Mouse (Mus musculus) inflammation-experienced regulatory T-cells, adult 6 months (primary cell): Measurements from ENCODE around the gene Opn4. TPM values are rescaled to one million over a fixed set of nuclear protein-coding genes. Genes with fewer than 3 reads are reported as not detected.

Source experiments
- ATAC-seq: one replicate; pipeline ENCODE4 v1.8.0; 2017
- polyA plus RNA-seq, 3 experiments: library from polyadenylated mRNA; unstranded; fragments of 100-300 nt; shearing (Covaris generic); gene quantifications; one replicate each; pipeline ENCODE4 v1.2.1; 2017

The Opn4 gene
- not detected for polyA plus RNA-seq

DNA sequence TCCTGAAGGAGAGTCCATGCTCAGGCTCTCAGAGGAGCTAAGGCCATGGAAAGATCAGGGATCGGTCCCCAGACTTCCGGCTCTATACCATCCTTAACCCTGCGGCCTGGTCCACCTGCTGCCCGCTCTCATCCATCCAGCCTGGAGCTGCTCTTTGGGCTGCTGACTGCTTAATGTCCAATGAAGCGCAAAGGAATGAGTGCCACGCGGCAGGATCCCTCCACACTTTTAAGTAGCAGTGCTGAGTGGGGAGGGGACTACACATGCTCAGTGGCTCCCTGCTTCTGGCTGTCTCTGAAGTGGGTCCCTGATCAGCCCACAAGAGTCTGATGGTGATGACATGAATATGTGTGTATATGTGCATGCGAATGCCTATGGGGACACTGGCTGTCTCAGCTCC lies at the start of gene Opn4:
TSS of gene Opn4 (minus strand) at position 202 of the 400 bp plus-strand sequence.
- ATAC-seq, result no peak

DNA sequence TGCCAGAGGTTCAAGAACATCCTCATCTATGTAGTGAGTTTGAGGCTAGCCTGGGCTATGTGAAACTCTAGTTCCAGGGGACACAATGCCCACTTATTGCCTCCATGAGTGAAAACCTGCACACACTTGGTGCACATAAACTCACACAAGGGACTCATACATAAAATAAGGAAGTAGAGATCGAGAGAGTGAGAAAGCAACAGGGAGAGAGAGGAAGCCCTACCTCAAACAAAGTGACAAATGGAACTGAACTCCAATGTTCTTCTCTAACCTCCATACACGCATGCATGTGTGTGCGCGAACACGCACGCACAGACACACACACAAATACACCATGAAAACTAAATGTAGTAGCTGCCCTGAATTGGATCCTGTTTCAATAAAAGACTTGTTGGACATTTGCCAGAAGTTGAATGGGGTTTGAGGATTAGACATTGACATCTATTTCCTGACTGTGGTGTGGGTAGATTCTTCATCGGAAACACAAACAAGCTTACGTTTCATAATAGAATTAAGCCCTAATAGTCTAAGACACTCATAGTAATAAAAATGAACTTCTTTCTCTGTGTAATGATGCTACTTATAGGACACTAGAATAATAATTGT lies 48.0 kb upstream of the Opn4 start:
- no peak for ATAC-seq

DNA sequence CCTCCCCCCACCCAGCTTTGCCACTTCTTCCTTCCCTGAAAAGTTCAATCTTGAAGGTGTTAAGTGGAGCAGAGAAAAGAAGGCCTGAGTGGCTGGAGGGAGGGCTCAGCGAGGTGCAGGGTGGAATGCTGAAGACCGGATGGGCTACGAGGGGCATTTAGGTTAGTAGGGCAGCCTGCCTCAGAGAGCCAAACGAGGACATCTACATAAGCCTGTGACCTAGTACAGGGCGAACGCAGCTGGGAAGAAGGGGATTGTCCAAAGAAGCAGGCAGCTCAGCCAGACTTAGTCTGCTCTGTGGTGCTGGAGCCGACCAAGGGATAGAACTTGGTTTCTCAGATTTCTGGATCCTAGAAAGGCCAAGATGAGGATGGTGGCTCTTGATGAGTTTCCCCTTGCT lies 44.2 kb upstream of the Opn4 start:
- ATAC-seq, result no peak

DNA sequence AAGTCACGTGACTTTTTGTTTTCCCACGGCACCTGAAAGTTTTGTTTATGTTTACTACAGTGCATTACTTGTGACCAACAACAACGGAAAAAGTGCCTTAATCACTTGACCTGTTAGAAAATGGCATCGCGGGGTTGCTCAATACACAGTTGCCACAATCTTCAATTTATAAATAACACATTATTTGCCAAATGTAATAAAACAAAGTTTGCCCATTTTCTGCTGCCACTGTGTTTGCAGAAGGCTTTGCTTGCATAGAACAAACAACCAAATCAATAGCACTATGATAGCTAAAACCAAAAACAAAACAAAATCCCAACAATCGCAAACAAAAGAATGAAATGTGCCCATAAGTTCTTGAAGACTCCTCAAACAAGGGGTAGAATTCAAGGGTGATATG lies 35.8 kb upstream of the Opn4 start:
- ATAC-seq, result no peak

DNA sequence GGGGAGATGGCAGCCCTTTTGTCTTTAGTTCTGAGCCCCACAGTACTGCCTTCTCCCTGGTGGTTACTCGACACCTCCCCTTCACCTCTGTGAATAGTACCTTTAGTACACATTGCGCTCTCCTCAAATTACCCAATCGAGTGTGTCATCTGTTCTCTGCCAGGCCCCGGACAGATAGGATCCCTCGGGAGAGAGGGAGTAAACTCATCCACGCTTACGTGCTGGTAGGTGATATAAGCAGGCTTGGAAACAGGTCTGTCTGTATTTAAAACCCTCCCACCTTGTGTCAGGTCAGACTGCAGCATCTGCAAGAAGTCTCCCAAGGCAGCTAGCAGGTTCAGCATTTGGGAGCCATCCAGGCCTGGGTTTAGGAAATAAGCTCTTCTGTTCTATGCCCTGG lies 35.2 kb upstream of the Opn4 start:
- no peak for ATAC-seq

DNA sequence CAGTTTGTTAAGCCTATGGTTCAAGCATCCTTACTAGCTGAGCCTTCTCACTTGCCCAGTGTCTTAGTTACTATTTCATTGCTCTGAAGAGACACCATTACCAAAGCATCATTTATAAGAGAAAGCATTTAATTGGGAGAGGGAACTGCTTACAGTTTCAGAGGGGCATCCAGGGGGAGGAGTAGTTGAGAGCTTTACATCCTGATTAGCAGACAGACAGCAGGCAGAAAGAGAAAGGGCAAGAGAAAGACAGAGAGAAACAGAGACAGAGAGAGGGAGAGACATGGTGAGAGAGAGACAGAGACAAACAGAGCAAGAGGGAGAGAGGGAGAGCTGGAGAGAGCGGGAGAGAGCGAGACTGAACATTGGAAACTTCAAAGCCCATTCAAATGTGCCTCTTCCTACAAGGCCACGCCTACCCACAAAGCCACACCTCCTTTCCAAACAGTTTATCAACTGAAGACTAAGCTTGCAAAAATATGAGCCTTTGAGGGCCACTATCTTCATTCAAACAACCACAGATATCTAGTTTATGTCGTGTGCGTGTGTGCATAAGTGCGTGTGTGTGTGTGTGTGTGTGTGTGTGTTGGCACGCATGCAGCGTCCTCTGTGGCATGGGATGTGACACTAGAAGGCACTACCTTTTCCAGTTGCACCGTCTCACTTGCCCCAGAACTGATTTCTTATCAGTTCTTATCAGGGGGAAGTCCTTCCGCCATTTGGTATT lies 32.9 kb upstream of the Opn4 start:
- ATAC-seq, result no peak

DNA sequence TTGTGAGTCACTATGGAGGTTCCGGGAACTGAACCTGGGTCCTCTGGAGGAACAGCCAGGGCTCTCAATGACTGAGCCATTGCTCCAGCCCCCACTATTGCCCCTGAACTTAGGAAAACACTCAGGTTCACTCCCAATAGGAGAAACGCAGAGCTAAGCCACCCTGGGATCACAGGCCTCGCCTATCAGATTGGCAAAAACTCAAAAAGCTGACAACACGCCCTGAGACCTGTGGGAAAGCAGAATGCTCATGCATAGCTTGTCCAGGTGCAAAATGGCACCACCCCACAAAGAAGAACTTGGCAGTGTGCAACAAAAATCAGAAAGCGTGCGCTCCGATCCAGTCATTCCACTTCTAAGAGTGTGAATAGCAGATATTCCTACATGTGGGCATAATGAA lies 26.9 kb upstream of the Opn4 start:
- ATAC-seq, result no peak

DNA sequence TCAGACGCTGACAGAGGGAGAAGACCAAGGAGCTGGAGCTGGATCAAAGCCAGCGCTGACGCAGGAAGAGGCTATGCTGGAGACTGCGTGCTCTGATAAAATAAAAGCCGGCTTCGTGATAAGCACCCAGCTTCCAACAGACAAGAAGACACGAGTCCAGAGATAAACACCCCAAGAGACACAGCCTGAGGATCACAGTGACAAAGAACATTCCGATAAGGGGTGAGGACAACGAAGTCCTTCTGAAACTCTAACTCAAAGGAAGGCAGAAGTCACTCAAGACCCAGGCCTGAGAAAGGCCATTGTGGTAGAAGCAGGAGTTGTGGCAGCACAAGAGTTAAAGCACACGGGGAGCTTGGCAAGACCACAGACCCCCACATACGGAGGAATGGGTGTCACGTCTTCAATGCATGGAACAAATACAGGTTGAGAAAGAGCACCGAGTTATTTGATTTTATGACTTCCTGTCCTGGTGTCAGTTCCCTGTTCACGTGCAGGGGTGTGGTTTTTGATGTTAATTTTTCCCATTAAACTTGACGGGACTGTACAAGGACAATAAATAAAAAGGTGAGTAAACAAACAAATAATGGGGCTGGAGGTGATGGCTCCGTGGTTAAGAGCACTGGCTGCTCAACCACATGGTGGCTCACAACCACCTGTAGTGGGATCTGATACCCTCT lies 23.7 kb upstream of the Opn4 start:
- no peak for ATAC-seq

DNA sequence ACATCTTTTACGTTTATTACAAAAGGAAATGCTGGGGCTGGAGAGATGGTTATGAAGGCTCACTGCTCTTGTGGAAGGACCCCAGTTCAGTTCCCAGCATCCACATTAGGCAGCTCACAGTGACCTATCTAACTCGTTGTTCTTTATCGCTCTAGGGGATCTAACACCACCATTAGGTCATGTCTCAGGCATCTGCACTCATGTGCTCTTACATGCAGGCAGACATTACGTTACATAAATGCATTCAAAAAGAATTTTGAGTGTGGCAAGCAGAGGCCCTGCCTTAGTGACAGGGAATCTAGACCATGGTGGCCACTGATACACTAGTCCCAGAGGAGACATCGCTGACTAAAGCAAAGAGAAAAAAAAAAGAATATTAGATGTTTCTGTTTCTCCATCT lies 23.1 kb upstream of the Opn4 start:
- no peak for ATAC-seq

DNA sequence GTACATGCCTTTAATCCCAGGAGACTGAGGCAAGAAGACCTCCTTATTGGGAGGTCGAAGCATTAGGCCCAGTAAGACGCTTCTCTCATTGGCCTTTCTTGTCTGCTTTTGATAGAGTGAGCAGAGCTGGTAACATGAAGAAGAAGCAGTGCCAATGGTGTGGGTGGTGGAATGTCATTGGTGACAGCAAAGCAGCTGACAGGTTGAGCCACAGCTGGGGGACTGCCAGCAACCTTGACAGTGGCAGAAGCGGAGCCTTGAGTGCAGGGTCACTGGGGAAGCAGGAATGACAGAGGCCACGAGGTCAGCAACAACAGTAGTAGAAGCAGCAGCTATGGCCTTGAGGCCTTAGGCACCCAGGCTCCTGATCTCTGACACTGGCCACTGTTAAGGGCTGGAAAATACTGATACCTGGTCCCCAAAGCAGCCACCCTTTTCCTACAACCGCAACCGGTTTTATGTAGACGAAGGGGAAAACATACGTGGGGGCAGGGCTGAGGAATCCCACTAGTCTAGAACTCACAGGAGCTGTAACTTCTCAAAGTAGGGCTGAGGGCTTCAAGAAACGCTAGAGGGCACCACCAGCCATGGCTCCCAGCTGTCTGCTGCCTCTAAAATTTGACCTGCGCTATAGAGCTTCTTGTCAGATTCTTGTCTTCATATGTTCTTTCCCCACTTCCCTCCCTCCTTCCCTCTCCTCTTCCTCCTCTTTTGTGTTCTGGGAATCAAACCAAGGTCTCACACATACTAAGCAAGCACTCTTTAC lies 20.9 kb upstream of the Opn4 start:
- ATAC-seq, result peak; percentile 23

DNA sequence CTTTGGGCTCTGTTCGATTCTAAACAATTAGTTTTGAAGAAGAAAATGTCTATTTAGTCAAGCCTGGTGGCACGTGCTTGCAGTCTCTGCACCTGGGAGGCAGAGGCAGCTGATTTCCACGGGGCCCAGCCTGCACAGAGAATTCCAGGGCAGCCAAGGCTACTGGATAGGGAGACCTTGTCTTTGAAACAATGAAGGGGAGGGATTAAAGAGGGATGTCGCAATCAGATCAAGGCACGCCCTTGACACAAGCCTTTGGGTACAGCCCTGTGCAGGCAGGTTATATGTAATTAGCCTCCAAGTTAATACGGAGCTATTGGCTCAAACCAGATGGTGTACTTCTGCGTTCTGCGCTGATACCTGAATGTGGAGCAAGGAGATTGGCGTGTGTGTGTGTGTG lies 18.9 kb upstream of the Opn4 start:
- ATAC-seq, result no peak

DNA sequence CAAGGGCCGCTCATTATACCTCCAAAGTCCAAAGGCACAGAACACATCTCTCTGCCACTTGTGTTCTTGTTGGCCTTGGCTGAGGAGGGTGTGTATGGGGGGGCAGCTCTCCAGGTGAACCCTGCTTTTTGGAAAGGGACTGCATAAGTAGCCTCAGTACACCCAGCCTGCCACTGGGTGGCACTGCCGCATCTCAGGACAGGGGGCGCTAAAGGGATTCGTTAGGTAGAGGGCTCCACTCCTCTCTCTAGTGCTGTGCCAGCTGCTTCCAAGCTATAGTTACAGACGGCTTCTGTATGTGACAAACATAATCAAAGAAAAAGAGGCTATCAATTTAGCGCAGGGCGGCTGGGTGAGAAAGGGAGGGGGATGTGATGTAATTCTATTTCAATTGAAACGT lies 16.9 kb upstream of the Opn4 start:
- peak; percentile 95 for ATAC-seq

DNA sequence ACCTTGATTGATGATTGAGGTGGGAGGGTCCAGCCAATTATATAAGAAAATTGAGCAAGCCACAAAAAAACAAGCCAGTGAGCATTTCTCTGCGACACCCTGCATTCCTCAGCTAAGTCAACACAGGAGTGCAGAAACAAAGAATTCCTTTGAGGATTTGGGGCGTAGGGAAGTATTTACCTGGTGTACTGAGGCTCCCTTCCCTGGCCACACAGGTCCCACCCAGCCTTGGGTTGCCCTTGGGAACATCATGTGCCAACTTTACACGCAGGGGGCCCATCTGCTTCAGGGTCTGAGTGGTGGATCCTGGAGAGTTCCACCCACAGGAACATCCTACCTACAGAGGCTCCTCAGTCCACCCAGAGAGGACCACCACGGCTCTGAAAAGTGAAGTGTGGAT lies 15.7 kb upstream of the Opn4 start:
- ATAC-seq, result no peak

DNA sequence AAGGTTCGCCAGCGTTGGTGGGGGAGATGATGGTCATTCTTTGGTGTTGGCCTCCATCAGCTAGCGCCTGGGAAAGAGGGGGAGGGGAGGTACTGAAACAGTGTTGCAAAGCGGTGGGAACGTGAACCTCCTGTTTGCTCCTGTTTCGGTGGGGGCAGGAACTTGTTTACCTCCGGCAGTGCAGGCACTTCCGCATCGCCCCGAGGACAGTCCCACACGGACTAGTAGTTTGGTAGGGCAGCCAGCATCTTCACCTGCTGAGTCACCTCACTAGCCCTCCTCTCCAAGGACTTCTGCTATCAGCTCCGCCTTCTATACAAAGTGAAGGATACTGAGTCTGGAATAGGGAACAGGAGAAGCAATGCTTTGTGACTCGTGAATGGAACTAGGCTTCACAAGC lies 15.1 kb upstream of the Opn4 start:
- no peak for ATAC-seq

DNA sequence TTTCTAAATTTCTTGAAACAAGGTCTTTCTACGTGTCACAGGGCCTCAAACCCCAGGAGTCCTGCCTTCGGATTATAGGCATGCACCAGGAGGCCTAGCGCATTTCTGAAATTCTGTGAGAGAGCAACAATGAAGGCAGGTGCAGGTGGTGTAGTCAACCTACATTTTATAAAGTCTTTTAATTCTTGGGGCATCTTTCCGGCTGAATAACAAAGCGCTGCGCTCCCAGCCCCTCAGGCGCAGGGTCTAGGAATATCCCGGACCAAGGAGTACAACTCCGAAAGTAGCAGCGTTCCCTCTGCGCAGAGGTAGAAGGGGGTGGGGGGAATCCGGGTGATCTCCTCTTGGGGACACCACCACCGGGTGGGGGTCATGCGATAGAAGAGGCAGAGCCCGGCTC lies 14.6 kb upstream of the Opn4 start:
- ATAC-seq, result no peak

DNA sequence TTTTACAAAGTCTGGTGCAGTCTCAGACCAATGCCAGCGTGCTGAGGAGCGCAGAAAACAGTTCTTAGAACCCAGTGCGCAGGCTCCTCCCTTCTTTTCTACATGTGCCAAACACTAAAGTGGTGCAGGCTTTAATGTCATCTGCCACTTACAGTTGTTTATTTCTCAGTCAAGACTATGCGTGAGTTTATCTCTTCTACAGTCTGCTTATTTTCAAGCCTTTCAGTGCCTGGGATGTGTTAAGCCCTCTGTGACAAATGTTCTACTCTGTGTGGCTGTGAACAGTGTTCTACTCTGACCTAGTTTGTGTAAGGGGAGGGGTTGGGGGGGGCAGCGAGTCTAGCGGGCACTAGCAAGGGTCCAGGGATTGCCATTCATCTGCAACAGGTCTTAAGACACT lies 13.6 kb upstream of the Opn4 start:
- ATAC-seq, result no peak

DNA sequence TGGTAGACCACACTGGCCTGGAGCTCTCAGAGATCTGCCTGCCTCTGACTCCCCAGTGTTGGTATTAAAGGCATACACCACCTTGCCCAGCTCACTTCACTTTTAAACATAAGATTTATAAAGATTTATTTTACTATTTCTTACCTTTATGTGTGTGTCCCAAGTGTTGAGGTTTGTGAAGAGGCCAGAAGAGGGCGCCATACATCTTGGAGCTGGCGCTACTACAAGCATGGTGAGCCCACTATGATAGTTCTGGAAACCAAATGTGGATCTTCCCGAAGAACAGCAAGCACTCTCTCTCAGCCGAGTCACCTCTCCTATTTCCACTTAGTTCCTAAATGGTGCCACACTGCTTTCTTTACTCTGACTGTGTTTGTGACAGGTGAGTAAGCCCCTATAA lies 12.3 kb upstream of the Opn4 start:
- no peak for ATAC-seq

DNA sequence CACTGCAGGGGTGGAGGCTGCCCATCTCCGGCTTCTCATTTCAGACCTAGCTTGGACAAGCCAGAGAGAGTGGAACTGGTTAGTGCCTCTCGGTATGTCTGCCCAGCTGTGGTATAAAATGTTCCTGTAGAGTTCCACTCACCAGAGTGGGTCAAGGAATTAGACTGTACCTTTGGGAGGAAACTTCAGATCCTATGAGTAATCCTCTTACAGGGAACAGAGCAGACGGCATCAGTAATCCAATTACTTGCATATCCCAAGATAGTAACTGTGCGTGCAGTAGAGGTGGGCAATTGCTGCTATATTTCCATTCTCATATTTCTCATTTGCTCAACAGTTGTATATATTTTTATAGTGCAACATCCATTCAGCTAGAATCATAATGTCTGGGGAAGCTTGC lies 11.6 kb upstream of the Opn4 start:
- no peak for ATAC-seq

DNA sequence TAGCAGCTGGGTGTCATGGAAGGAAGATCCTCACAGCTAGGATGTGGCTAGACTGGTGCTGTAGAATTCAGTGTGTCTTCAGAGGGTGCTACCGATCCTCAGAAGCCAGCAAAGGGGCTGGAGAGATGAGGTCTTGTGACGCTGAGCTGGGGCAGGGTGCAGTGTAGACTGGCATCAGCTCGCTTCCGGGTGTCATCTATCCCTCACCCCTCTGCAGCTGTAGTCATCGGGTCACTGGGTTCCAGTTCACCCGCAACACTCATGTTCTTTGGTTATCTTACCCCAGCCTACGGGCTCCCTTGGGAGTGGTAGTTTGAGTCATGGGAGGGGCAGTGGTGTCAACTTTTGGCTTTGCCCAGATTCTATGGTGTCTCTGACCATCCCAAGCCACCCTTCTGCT lies 2.0 kb upstream of the Opn4 start:
- ATAC-seq, result no peak

DNA sequence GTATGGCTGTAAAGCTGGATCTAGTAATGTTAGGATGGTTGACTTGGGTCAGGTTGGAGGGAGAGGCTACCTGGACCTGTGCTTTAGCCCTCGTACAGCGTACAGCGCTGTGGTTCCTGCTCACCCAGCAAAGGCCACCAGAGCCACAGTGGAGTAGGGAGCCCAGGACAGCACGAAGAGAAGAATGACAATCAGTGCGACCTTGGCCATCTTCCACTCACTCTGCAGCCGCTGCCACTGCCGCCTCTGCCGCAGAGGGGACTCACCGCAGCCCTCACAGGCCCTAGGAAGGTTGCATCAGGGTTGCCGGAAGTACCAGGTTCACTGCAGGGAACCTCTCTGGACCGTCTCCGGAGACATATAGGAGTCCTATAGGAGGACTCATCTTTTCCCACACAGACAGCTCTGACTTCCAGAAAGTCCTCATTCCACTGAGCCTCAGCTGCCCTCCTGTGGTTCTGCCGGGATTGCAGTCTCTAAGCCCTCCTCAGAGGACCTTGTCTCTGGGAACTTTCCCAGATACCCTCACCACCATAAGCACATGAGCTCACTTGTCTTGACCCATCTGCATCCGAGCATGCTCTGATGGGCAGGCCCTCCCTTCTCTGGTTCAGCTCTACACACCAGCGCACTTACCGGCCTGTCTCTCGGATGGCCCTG lies 4.2 kb downstream of the Opn4 start:
- ATAC-seq, result no peak

DNA sequence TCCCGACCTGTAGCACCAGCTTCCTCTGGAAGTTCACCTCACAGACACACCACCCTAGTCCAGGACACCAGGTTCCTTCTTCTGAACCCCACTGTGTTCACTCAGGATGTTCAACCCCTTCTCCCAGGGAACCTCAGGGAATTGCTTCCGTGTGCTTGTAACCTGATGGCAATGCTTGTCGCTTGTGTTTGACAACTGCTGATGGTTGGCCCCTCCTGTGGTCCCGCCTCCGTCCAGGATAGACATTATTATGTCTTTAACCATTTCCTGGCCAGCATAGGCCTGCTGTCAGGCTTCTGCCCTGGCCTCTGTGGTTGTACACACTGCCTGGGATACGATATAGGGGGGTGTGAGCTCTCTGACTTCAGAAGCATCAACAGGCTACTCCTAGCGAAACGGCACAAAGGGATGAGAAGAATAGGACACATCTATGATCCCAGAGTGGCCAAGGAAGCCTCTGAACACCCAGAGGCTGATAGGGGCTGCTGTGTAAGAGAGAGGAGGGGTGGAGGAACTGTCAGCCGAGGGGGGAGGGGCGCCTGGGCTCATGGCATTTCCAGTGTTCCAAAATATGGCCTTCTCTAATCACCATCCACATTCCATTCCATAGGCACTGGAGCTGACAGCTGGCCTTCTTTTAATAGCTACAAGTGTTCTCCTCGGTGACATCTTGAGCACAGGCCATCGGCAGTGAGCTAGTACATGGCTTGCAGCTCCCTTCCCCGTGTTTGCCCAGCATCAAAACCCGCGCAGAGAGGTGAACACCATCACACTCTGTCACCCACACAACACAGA lies 8.0 kb downstream of the Opn4 start:
- ATAC-seq, result no peak
